Mouse (Mus musculus): ENCODE results near the gene Wfikkn2.

GRCm38 (mm10) chr11:94274206-94274867, 28.5 kb upstream of the Wfikkn2 start:
- TF ChIP-seq CTCF (IDR thresholded peaks at IDR 0.05; ENCODE audit: low read depth, low read length) (no peak), POLR2A (IDR thresholded peaks at IDR 0.05; ENCODE audit: borderline replicate concordance, low read depth, low read length) (no peak)

Data from bone marrow macrophage, adult 2 months (primary cell).